ENCODE assay signal across 23 mouse cellular contexts in the genomic region with DNA sequence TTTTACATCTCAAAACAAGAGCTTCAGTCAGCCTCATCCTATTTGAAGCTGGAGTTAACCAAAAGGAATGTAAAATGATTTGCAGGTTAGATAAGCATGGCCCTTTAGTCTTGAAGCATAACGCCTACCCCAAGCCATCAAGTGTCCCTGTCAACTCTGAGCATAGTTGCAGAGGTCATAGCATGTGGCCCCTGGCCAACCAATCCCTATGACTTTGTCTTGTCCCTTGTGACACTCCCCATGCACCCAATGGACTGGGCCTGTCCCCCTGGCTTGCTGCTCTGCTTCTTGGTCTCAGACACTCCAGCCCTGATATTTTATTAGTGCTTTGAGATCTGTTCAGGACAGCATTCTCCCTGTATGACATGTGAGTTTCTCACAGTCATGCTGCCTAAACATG.
"Had no signal": no experiment of that assay in that cellular context is flagged by ENCODE, and none has a peak within 500 bp of the region (broad histone marks: within the 10 kb centered on the region; RNA-seq: fewer than 3 reads in every experiment).

No protein-coding gene starts in this region.

- H3K27ac ChIP-seq: left cerebral cortex, adult 2 months; limb, embryonic 12.5 days; limb, embryonic 15.5 days; liver, embryonic 15.5 days; macrophage; midbrain, embryonic 12.5 days; midbrain, embryonic 15.5 days; neural tube, embryonic 12.5 days; neural tube, embryonic 15.5 days; stomach, postnatal 0 days had no signal

- ATAC-seq: intestine, embryonic 16.5 days; lung, postnatal 0 days; midbrain, embryonic 15.5 days had no signal

- H3K9ac ChIP-seq: limb, embryonic 12.5 days; limb, embryonic 15.5 days; liver, embryonic 15.5 days; lung, embryonic 14.5 days; midbrain, embryonic 12.5 days; midbrain, embryonic 15.5 days; neural tube, embryonic 12.5 days; neural tube, embryonic 15.5 days had no signal

- H3K4me2 ChIP-seq: limb, embryonic 12.5 days; limb, embryonic 15.5 days; liver, embryonic 15.5 days; lung, embryonic 14.5 days; midbrain, embryonic 12.5 days; midbrain, embryonic 15.5 days; neural tube, embryonic 12.5 days; neural tube, embryonic 15.5 days had no signal

- H3K4me3 ChIP-seq: left cerebral cortex, adult 2 months; limb, embryonic 12.5 days; limb, embryonic 15.5 days; liver, embryonic 15.5 days; midbrain, embryonic 12.5 days; midbrain, embryonic 15.5 days; neural tube, embryonic 12.5 days; neural tube, embryonic 15.5 days had no signal

- DNase-seq: kidney, adult 18-20 months; kidney, postnatal 10 days; layer of hippocampus, postnatal 36 days; left cerebral cortex, postnatal 4 days; lung, embryonic 14.5 days; right cerebral cortex, adult 18-20 months; right cerebral cortex, postnatal 14 days; right cerebral cortex, postnatal 4 days; thymus, adult 2 months; thymus, postnatal 14 days; thymus, postnatal 4 days had no signal

- H3K27me3 ChIP-seq: limb, embryonic 12.5 days; limb, embryonic 15.5 days; liver, embryonic 15.5 days; midbrain, embryonic 12.5 days; midbrain, embryonic 15.5 days; neural tube, embryonic 12.5 days; neural tube, embryonic 15.5 days had no signal

- H3K4me1 ChIP-seq: liver, embryonic 15.5 days; midbrain, embryonic 12.5 days; midbrain, embryonic 15.5 days; neural tube, embryonic 12.5 days had no signal

- H3K9me3 ChIP-seq: limb, embryonic 12.5 days; limb, embryonic 15.5 days; liver, embryonic 15.5 days; midbrain, embryonic 12.5 days; midbrain, embryonic 15.5 days; neural tube, embryonic 12.5 days; neural tube, embryonic 15.5 days had no signal

- H3K36me3 ChIP-seq: limb, embryonic 12.5 days; limb, embryonic 15.5 days; liver, embryonic 15.5 days; midbrain, embryonic 12.5 days; midbrain, embryonic 15.5 days; neural tube, embryonic 12.5 days; neural tube, embryonic 15.5 days had no signal
